Mouse (Mus musculus) megakaryocyte, embryonic 14.5 days (primary cell): ENCODE measurements at regions not wholly inside any gene's neighbourhood (a gene's known extent, or its start where the extent isn't known, plus 50 kb on each side); places are given as distances from the start of the nearest gene placed in this dataset.

Source experiments
- FLI1 ChIP-seq: IDR thresholded peaks from 2 replicates; pipeline ENCODE4 v1.6.1; 2012; ENCODE audit warnings: low read length, inconsistent platforms, mixed read lengths
- GATA1 ChIP-seq: IDR thresholded peaks from 3 replicates; pipeline ENCODE4 v1.6.1; 2012; ENCODE audit warnings: mixed read lengths, low read length, inconsistent platforms, borderline replicate concordance

DNA sequence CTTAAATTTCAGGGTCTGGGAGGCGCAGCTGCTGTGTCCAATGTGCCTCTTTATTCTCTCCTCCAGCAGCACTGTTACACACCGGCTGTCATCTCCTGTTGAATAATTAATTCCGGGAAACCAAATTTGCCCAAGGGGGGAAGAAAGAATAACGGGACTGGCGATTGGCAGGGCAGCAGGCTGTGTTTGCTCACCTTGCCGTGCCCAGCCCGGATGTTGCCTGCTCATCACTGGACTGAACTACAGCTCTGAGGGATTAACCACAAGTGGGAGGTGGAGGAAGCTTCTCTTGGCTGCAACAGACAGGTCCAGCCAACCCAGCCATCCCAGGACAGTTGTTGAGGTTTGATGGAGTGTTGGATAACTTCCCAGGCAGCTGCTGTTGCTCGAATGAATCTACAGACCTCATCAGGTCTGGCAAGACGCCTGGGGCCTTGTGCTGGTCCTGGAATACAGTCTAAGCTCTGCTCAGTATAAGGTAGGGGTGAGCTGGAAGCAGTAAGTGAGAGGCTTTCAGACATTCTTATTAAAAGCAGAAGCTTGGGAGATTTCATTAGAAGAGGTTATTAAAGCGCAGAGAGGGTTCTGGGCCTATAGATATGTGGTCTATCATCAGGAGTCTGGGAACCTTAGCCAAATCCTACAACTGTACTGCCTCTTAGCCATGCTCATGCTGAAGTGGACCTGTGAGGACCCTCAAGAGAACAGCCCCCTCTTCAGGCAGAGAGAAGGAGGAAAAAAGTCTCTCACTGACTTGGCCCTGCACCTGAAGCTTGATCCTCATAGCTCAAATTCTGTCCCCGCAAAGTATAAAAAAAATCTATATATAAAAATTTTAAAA is 291.8 kb downstream of the Il20rb start:
- TF ChIP-seq GATA1, result no peak
- no peak for TF ChIP-seq FLI1
